Mouse (Mus musculus) liver, embryonic 15.5 days (tissue): ENCODE measurements at regions not wholly inside any gene's neighbourhood (a gene's known extent, or its start where the extent isn't known, plus 50 kb on each side); places are given as distances from the start of the nearest gene placed in this dataset.
A peak's percentile ranks its signal among the peaks of the same experiment; 100 is the strongest.

ENCODE experiments used
- ATAC-seq: fragments of 200-750 bp; cut with Nextera tagmentation; 2 replicates; pipeline ENCODE4 v1.8.0; 2017; ENCODE audit warnings: moderate number of reproducible peaks, mild to moderate bottlenecking, moderate library complexity; ENCODE audit not compliant: insufficient read depth
- H3K27ac ChIP-seq: fragments of 300-500 bp; sonication (generic); replicated peaks from 2 replicates; pipeline ENCODE4 v1.5.1; 2015; ENCODE audit warnings: mild to moderate bottlenecking, inconsistent platforms
- H3K27me3 ChIP-seq: fragments of 300-500 bp; sonication (generic); 2 replicates; pipeline ENCODE4 v1.6.1; 2015; ENCODE audit warnings: mild to moderate bottlenecking, inconsistent platforms
- H3K36me3 ChIP-seq: fragments of 300-500 bp; sonication (generic); replicated peaks from 2 replicates; pipeline ENCODE4 v1.6.1; 2015; ENCODE audit warnings: moderate library complexity, mild to moderate bottlenecking, inconsistent platforms
- H3K4me1 ChIP-seq: fragments of 300-500 bp; sonication (generic); replicated peaks from 2 replicates; pipeline ENCODE4 v1.6.1; 2015; ENCODE audit warnings: inconsistent platforms
- H3K4me2 ChIP-seq: fragments of 300-500 bp; sonication (generic); 2 replicates; pipeline ENCODE4 v1.6.1; 2015; ENCODE audit warnings: moderate library complexity, mild to moderate bottlenecking, inconsistent platforms
- H3K4me3 ChIP-seq: fragments of 300-500 bp; sonication (generic); replicated peaks from 2 replicates; pipeline ENCODE4 v1.5.1; 2015; ENCODE audit warnings: mild to moderate bottlenecking, inconsistent platforms
- H3K9ac ChIP-seq: fragments of 300-500 bp; sonication (generic); 2 replicates; pipeline ENCODE4 v1.6.1; 2015; ENCODE audit warnings: moderate library complexity, mild to moderate bottlenecking, inconsistent platforms
- H3K9me3 ChIP-seq: fragments of 300-500 bp; sonication (generic); replicated peaks from 2 replicates; pipeline ENCODE4 v1.6.1; 2016; ENCODE audit warnings: inconsistent platforms
- WGBS: fragments of 180-500 bp; shearing (Covaris S2); methylation state at CpG from one replicate; pipeline ENCODE4 v1.1.7; 2015; ENCODE audit warnings: mixed read lengths; ENCODE audit not compliant: insufficient replicate concordance; 5-methylcytosine and 5-hydroxymethylcytosine counted together

- Histone ChIP-seq H3K27ac (no peak overlapping the region), H3K9ac (no peak overlapping the region)
Measured at GRCm38 (mm10) chr13:37504373-37504772, 159.4 kb downstream of the Ly86 start.

GRCm38 (mm10) chr13:37505617-37506016 is 160.6 kb downstream of the Ly86 start:
- Histone ChIP-seq H3K36me3 (no peaks in the 10 kb centered on the region), H3K4me1 (peaks cover 40% of the 10 kb centered on the region), H3K9me3 (no peaks in the 10 kb centered on the region), H3K4me3 (no peak overlapping the region), H3K27ac (no peak overlapping the region), H3K4me2 (no peak overlapping the region), H3K27me3 (no peaks in the 10 kb centered on the region), H3K9ac (no peak overlapping the region)
- ATAC-seq: no peak
- 59% methylated on average over 3 of the region's 3 CpGs for WGBS

More at GRCm38 (mm10) chr13:37504373-37504772, 159.4 kb downstream of the Ly86 start:
- H3K9me3 ChIP-seq: no peaks in the 10 kb centered on the region
- H3K27me3 ChIP-seq: no peaks in the 10 kb centered on the region
- H3K4me2 ChIP-seq: no peak overlapping the region
- 63% methylated on average over 10 of the region's 10 CpGs for WGBS
- no peaks in the 10 kb centered on the region for H3K36me3 ChIP-seq
- ATAC-seq: no peak
- H3K4me1 ChIP-seq: peaks cover 33% of the 10 kb centered on the region
- H3K4me3 ChIP-seq: no peak overlapping the region

GRCm38 (mm10) chr13:37506046-37506445 is 161.0 kb downstream of the Ly86 start:
- ATAC-seq: no peak

GRCm38 (mm10) chr13:37506701-37507100 is 161.7 kb downstream of the Ly86 start:
- WGBS: 56% methylated on average over 8 of the region's 8 CpGs
- Histone ChIP-seq H3K4me2 (no peak overlapping the region), H3K27ac (no peak overlapping the region), H3K4me3 (no peak overlapping the region), H3K9me3 (no peaks in the 10 kb centered on the region), H3K36me3 (no peaks in the 10 kb centered on the region), H3K4me1 (peaks cover 40% of the 10 kb centered on the region), H3K9ac (no peak overlapping the region), H3K27me3 (no peaks in the 10 kb centered on the region)
- no peak for ATAC-seq

More at GRCm38 (mm10) chr13:37506046-37506445, 161.0 kb downstream of the Ly86 start:
- Histone ChIP-seq H3K9ac (no peak overlapping the region), H3K4me3 (no peak overlapping the region), H3K27ac (no peak overlapping the region), H3K27me3 (no peaks in the 10 kb centered on the region), H3K9me3 (no peaks in the 10 kb centered on the region), H3K36me3 (no peaks in the 10 kb centered on the region), H3K4me1 (peaks cover 40% of the 10 kb centered on the region), H3K4me2 (no peak overlapping the region)
- WGBS: 55% methylated on average over 10 of the region's 10 CpGs

- Histone ChIP-seq H3K9ac (no peak overlapping the region), H3K36me3 (no peaks in the 10 kb centered on the region), H3K4me3 (no peak overlapping the region), H3K27me3 (no peaks in the 10 kb centered on the region), H3K27ac (no peak overlapping the region), H3K4me2 (no peak overlapping the region), H3K9me3 (no peaks in the 10 kb centered on the region), H3K4me1 (peaks cover 40% of the 10 kb centered on the region)
- ATAC-seq: no peak
- 58% methylated on average over 5 of the region's 5 CpGs for WGBS
Measured at GRCm38 (mm10) chr13:37507146-37507545, 162.1 kb downstream of the Ly86 start.

GRCm38 (mm10) chr13:37508385-37509351 is 163.7 kb downstream of the Ly86 start:
- 19% methylated on average over 19 of the region's 19 CpGs for WGBS
- H3K4me2 ChIP-seq: peak overlapping the region; percentile 47
- H3K4me3 ChIP-seq: no peak overlapping the region
- no peaks in the 10 kb centered on the region for H3K9me3 ChIP-seq
- H3K27ac ChIP-seq: peak overlapping the region; percentile 66
- H3K4me1 ChIP-seq: peaks cover 43% of the 10 kb centered on the region
- H3K27me3 ChIP-seq: no peaks in the 10 kb centered on the region
- no peak for ATAC-seq
- H3K9ac ChIP-seq: no peak overlapping the region
- no peaks in the 10 kb centered on the region for H3K36me3 ChIP-seq

- WGBS: 7% methylated on average over 12 of the region's 12 CpGs
- H3K9me3 ChIP-seq: no peaks in the 10 kb centered on the region
- H3K9ac ChIP-seq: no peak overlapping the region
- H3K36me3 ChIP-seq: no peaks in the 10 kb centered on the region
- H3K27me3 ChIP-seq: no peaks in the 10 kb centered on the region
- no peak overlapping the region for H3K4me3 ChIP-seq
- H3K27ac ChIP-seq: peak overlapping the region; percentile 66
- peaks cover 46% of the 10 kb centered on the region for H3K4me1 ChIP-seq
- ATAC-seq: peak; percentile 74
- peak overlapping the region; percentile 47 for H3K4me2 ChIP-seq
Measured at GRCm38 (mm10) chr13:37509352-37509851, 164.4 kb downstream of the Ly86 start.

GRCm38 (mm10) chr13:37510511-37510910 is 165.5 kb downstream of the Ly86 start:
- H3K9me3 ChIP-seq: no peaks in the 10 kb centered on the region
- 56% methylated on average over 6 of the region's 6 CpGs for WGBS
- H3K36me3 ChIP-seq: no peaks in the 10 kb centered on the region
- no peak overlapping the region for H3K27ac ChIP-seq
- H3K4me2 ChIP-seq: no peak overlapping the region
- no peak for ATAC-seq
- H3K4me3 ChIP-seq: no peak overlapping the region
- no peak overlapping the region for H3K9ac ChIP-seq
- H3K27me3 ChIP-seq: no peaks in the 10 kb centered on the region
- H3K4me1 ChIP-seq: peaks cover 43% of the 10 kb centered on the region

- no peak overlapping the region for H3K4me3 ChIP-seq
- no peak overlapping the region for H3K9ac ChIP-seq
- 50% methylated on average over 6 of the region's 6 CpGs for WGBS
- H3K4me2 ChIP-seq: no peak overlapping the region
- no peaks in the 10 kb centered on the region for H3K27me3 ChIP-seq
- no peaks in the 10 kb centered on the region for H3K36me3 ChIP-seq
- H3K9me3 ChIP-seq: no peaks in the 10 kb centered on the region
- no peak overlapping the region for H3K27ac ChIP-seq
- H3K4me1 ChIP-seq: peaks cover 40% of the 10 kb centered on the region
- ATAC-seq: no peak
Measured at GRCm38 (mm10) chr13:37511006-37511405, 166.0 kb downstream of the Ly86 start.

- Histone ChIP-seq H3K4me3 (no peak overlapping the region), H3K27ac (no peak overlapping the region), H3K9me3 (no peaks in the 10 kb centered on the region), H3K27me3 (no peaks in the 10 kb centered on the region), H3K4me2 (no peak overlapping the region), H3K9ac (no peak overlapping the region), H3K4me1 (peaks cover 37% of the 10 kb centered on the region), H3K36me3 (no peaks in the 10 kb centered on the region)
- 62% methylated on average over 4 of the region's 4 CpGs for WGBS
- ATAC-seq: no peak
Measured at GRCm38 (mm10) chr13:37511406-37511805, 166.4 kb downstream of the Ly86 start.

- H3K4me1 ChIP-seq: peaks cover 33% of the 10 kb centered on the region
- H3K9ac ChIP-seq: no peak overlapping the region
- no peak overlapping the region for H3K4me3 ChIP-seq
- 40% methylated on average over 3 of the region's 3 CpGs for WGBS
- no peak overlapping the region for H3K27ac ChIP-seq
- H3K27me3 ChIP-seq: no peaks in the 10 kb centered on the region
- ATAC-seq: no peak
- H3K36me3 ChIP-seq: no peaks in the 10 kb centered on the region
- H3K4me2 ChIP-seq: no peak overlapping the region
- no peaks in the 10 kb centered on the region for H3K9me3 ChIP-seq
Measured at GRCm38 (mm10) chr13:37512781-37513180, 167.8 kb downstream of the Ly86 start.
